Mouse (Mus musculus) embryonic fibroblast, embryonic 13.5 days (primary cell): ENCODE measurements around the gene Vps9d1.

ENCODE experiments used
- CTCF ChIP-seq: IDR thresholded peaks from 2 replicates; pipeline ENCODE4 v1.5.1; 2011; ENCODE audit warnings: mild to moderate bottlenecking, control low read depth, low read length, moderate library complexity, borderline replicate concordance; ENCODE audit not compliant: insufficient read depth
- POLR2A ChIP-seq: IDR thresholded peaks from 2 replicates; pipeline ENCODE4 v1.6.1; 2011; ENCODE audit warnings: low read depth, mild to moderate bottlenecking, control low read depth, low read length, moderate library complexity

- TF ChIP-seq CTCF = no peak
- TF ChIP-seq POLR2A = no peak
Observed at GRCm38 (mm10) chr8:123290679-123291078, 36.5 kb upstream of the Vps9d1 start.
